Mouse (Mus musculus): ENCODE data around the gene Serpina3c.
"Not testable (repeated sequence)": the region's sequence is repeated elsewhere in the genome, so short reads cannot be mapped to it uniquely, and the experiment has no call there.

Serpina3c gene

GRCm38 (mm10) chr12:104112333-104112732 is 41.3 kb downstream of the Serpina3c start, which contains the start of gene Serpina3a:
Gene Serpina3a, plus strand, starts transcription at chr12:104112724.
- not testable (repeated sequence) for DNase-seq (ENCODE audit: low spot score)

- DNase-seq (ENCODE audit: low spot score): peak; percentile 69
Measured at GRCm38 (mm10) chr12:104108507-104108906, 45.2 kb downstream of the Serpina3c start.

GRCm38 (mm10) chr12:104106919-104107318 is 46.8 kb downstream of the Serpina3c start:
- peak; percentile 47 for DNase-seq (ENCODE audit: low spot score)

- DNase-seq (ENCODE audit: low spot score): no peak
Measured at GRCm38 (mm10) chr12:104105847-104106246, 47.8 kb downstream of the Serpina3c start.

- no peak for DNase-seq (ENCODE audit: low spot score)
Measured at GRCm38 (mm10) chr12:104100768-104101167, 52.9 kb downstream of the Serpina3c start, which contains the start of gene Serpina5. Gene Serpina5, plus strand, starts transcription at chr12:104101113.
